Mouse (Mus musculus) liver, embryonic 14.5 days (tissue): Measurements from ENCODE around the gene Ugt1a6a. TPM values are rescaled to one million over a fixed set of nuclear protein-coding genes. Genes with fewer than 3 reads are reported as not detected.

Experiments
- ATAC-seq: fragments of 200-750 bp; cut with Nextera tagmentation; 2 replicates; pipeline ENCODE4 v1.8.0; 2017; ENCODE audit warnings: moderate number of reproducible peaks, mild to moderate bottlenecking, moderate library complexity; ENCODE audit not compliant: insufficient read depth
- DNase-seq, 3 experiments: peaks; one replicate each; pipeline ENCODE4 v3.0.0-alpha.2; 2012 to 2013; ENCODE audit warnings: low read depth in 3 of 3, low spot score in 3 of 3
- H3K27ac ChIP-seq: fragments of 300-500 bp; sonication (generic); 2 replicates; pipeline ENCODE4 v1.5.1; 2014; ENCODE audit warnings: moderate library complexity, mild to moderate bottlenecking, control low read depth, inconsistent platforms
- H3K27me3 ChIP-seq: fragments of 300-500 bp; sonication (generic); 2 replicates; pipeline ENCODE4 v1.6.1; 2014; ENCODE audit warnings: mild to moderate bottlenecking, low read length, moderate library complexity; ENCODE audit not compliant: control insufficient read depth, insufficient read depth
- H3K36me3 ChIP-seq: fragments of 300-500 bp; sonication (generic); replicated peaks from 2 replicates; pipeline ENCODE4 v1.6.1; 2014; ENCODE audit warnings: low read depth; ENCODE audit not compliant: control insufficient read depth, insufficient read depth
- H3K4me1 ChIP-seq, 2 experiments: fragments of 200-500 bp in 1 of 2; fragments of 300-500 bp in 1 of 2; sonication (generic) in 1 of 2; replicated peaks; 2 replicates each; pipeline ENCODE4 v1.6.1; 2012 to 2014; ENCODE audit warnings: antibody characterized with exemption in 1 of 2, inconsistent platforms in 1 of 2, low read length in 1 of 2; ENCODE audit not compliant: control insufficient read depth in 2 of 2, insufficient read depth in 2 of 2
- H3K4me2 ChIP-seq: fragments of 300-500 bp; sonication (generic); 2 replicates; pipeline ENCODE4 v1.6.1; 2014; ENCODE audit warnings: low read depth, mild to moderate bottlenecking, control low read depth, moderate library complexity
- H3K4me3 ChIP-seq, 2 experiments: fragments of 200-500 bp in 1 of 2; fragments of 300-500 bp in 1 of 2; sonication (generic) in 1 of 2; 2 replicates each; pipeline ENCODE4 v1.5.1; 2012 to 2014; ENCODE audit warnings: low read depth in 2 of 2, low read length in 2 of 2, mild to moderate bottlenecking in 2 of 2, control low read depth in 1 of 2, inconsistent platforms in 1 of 2, moderate library complexity in 1 of 2; ENCODE audit not compliant: insufficient read depth in 1 of 2
- H3K9ac ChIP-seq: fragments of 300-500 bp; sonication (generic); replicated peaks from 2 replicates; pipeline ENCODE4 v1.6.1; 2014; ENCODE audit warnings: mild to moderate bottlenecking, control low read depth, moderate library complexity
- H3K9me3 ChIP-seq: fragments of 300-500 bp; sonication (generic); 2 replicates; pipeline ENCODE4 v1.6.1; 2016; ENCODE audit warnings: low read length, mixed read lengths; ENCODE audit not compliant: control insufficient read depth
- CTCF ChIP-seq: IDR thresholded peaks from 2 replicates; pipeline ENCODE4 v1.5.1; 2016; ENCODE audit warnings: antibody characterized with exemption, low read depth, control low read depth
- EP300 ChIP-seq: IDR thresholded peaks from 2 replicates; pipeline ENCODE4 v1.6.1; 2016; ENCODE audit warnings: antibody characterized with exemption, low read depth
- WGBS: fragments of 180-500 bp; shearing (Covaris S2); extraction: QIAGEN DNeasy Blood & Tissue Kit; methylation state at CpG from one replicate; pipeline ENCODE4 v1.1.7; 2014; ENCODE audit not compliant: insufficient replicate concordance; 5-methylcytosine and 5-hydroxymethylcytosine counted together
- polyA plus RNA-seq, 2 experiments: library from polyadenylated mRNA; depleted of rRNA in 1 of 2; stranded (reverse) in 1 of 2; unstranded in 1 of 2; fragments of >200 nt; fragmentation: Nextera tagmentation in 1 of 2; extraction: Ambion mirVana in 1 of 2; gene quantifications; 2 replicates each; pipeline versions ENCODE4 v1.2.1 to v1.2.3; 2012 to 2014

Ugt1a6a gene
- polyA plus RNA-seq, 2 experiments = 3.6 to 7.1 TPM

- peak in 1 of 3 experiments; percentile 6 for DNase-seq
- no peak for TF ChIP-seq CTCF
- TF ChIP-seq EP300 = no peak
- no peak for ATAC-seq
- peaks cover 10 to 12% of the 10 kb centered on the region in 2 experiments for H3K4me1 ChIP-seq
- H3K4me3 ChIP-seq = no peak overlapping the region
- H3K4me2 ChIP-seq = no peak overlapping the region
- WGBS = 47% methylated on average over 8 of the region's 8 CpGs
- H3K9me3 ChIP-seq = peaks cover 26% of the 10 kb centered on the region
- no peak overlapping the region for H3K9ac ChIP-seq
- H3K36me3 ChIP-seq = no peaks in the 10 kb centered on the region
- no peak overlapping the region for H3K27ac ChIP-seq
- no peaks in the 10 kb centered on the region for H3K27me3 ChIP-seq
These were observed 77.9 kb downstream of the Ugt1a6a start for GRCm38 (mm10) chr1:88212341-88213045.

DNA sequence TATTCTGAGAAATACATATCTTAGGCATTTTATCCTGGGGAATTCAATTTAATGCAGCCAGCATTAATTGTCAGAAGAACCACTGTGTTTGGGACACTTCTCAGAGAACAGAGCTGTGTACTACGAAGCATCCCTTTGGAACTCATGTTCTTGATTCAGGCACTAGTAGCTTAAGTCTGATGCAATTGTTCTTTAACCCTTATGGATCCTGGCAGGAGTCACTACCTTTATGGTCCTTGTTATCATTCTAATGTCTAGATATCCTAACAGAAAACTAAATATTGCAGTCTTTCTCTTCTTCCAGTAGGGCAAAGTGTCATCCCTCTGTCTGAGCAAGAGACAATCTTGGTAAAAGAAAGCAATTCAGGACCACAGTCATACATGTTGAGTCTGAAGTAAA lies 78.5 kb downstream of the Ugt1a6a start:
- no peak for TF ChIP-seq CTCF
- no peak for TF ChIP-seq EP300
- Histone ChIP-seq H3K9me3 (peaks cover 26% of the 10 kb centered on the region), H3K36me3 (no peaks in the 10 kb centered on the region), H3K4me1 (peaks cover 5 to 6% of the 10 kb centered on the region in 2 experiments), H3K27ac (no peak overlapping the region), H3K9ac (no peak overlapping the region), H3K4me3 (no peak overlapping the region), H3K27me3 (no peaks in the 10 kb centered on the region), H3K4me2 (no peak overlapping the region)
- DNase-seq (peak in 1 of 3 experiments; percentile 6), ATAC-seq (no peak)
- 51% methylated on average over 1 of the region's 1 CpGs for WGBS

- H3K4me2 ChIP-seq = no peak overlapping the region
- no peaks in the 10 kb centered on the region for H3K27me3 ChIP-seq
- ATAC-seq (0 out of 2 replicates have a peak, but pooled peaks have one; percentile 7), DNase-seq (peak in 1 of 3 experiments; percentile 14)
- no peak overlapping the region for H3K9ac ChIP-seq
- peaks cover 26% of the 10 kb centered on the region for H3K9me3 ChIP-seq
- WGBS = 59% methylated on average over 2 of the region's 2 CpGs
- H3K27ac ChIP-seq = no peak overlapping the region
- TF ChIP-seq CTCF = no peak
- no peak for TF ChIP-seq EP300
- H3K4me3 ChIP-seq = no peak overlapping the region
- no peaks in the 10 kb centered on the region for H3K4me1 ChIP-seq
- no peaks in the 10 kb centered on the region for H3K36me3 ChIP-seq
These were observed 79.3 kb downstream of the Ugt1a6a start for GRCm38 (mm10) chr1:88213766-88214461.

DNA sequence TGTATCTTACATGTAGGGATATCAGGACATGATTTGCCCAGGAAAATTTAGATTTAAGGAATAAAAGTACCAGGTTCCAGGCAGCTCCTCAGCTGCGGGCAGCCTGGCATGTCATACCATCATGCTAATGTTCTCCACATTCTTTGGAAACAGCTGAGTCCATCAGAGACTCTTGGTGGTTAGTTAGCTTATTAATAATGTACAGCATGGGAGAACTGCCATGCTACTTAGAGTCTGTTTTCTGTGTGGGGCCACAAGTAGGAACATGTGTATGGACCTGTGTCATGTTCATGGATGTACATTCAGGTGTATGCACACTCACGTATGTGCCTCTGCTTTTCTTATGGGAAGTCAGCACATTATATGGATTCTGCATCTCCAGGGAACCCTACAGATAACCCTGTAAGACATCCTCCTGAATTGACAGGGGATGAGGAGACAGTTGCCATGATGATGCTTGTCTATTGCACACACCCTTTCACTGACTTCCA lies 79.9 kb downstream of the Ugt1a6a start:
- TF ChIP-seq CTCF (no peak), EP300 (no peak)
- no peaks in the 10 kb centered on the region for H3K27me3 ChIP-seq
- H3K9ac ChIP-seq = no peak overlapping the region
- no peaks in the 10 kb centered on the region for H3K4me1 ChIP-seq
- DNase-seq = no peak
- H3K9me3 ChIP-seq = peaks cover 26% of the 10 kb centered on the region
- no peak overlapping the region for H3K27ac ChIP-seq
- 50% methylated on average over 2 of the region's 2 CpGs for WGBS
- H3K36me3 ChIP-seq = no peaks in the 10 kb centered on the region
- H3K4me2 ChIP-seq = no peak overlapping the region
- no peak for ATAC-seq
- H3K4me3 ChIP-seq = no peak overlapping the region
